Mouse (Mus musculus) hindbrain, postnatal 0 days (tissue): ENCODE results near the gene Med25. TPM values are rescaled to one million over a fixed set of nuclear protein-coding genes. Genes with fewer than 3 reads are reported as not detected.
"Not testable (repeated sequence)": the region's sequence is repeated elsewhere in the genome, so short reads cannot be mapped to it uniquely, and the experiment has no call there.

Source experiments
- ATAC-seq: fragments of 200-750 bp; cut with Nextera tagmentation; 2 replicates; pipeline ENCODE4 v1.8.0; 2017; ENCODE audit warnings: mild to moderate bottlenecking, moderate TSS enrichment, moderate library complexity
- DNase-seq: peaks from one replicate; pipeline ENCODE4 v3.0.0-alpha.2; 2015; ENCODE audit warnings: low spot score
- H3K27ac ChIP-seq: fragments of 300-500 bp; sonication (generic); 2 replicates; pipeline ENCODE4 v1.5.1; 2014; ENCODE audit warnings: mild to moderate bottlenecking
- H3K27me3 ChIP-seq: fragments of 300-500 bp; sonication (generic); 2 replicates; pipeline ENCODE4 v1.6.1; 2014; ENCODE audit warnings: low read length, mixed read lengths; ENCODE audit not compliant: insufficient read depth
- H3K36me3 ChIP-seq: fragments of 300-500 bp; sonication (generic); 2 replicates; pipeline ENCODE4 v1.6.1; 2014; ENCODE audit warnings: low read length, mixed read lengths; ENCODE audit not compliant: insufficient read depth
- H3K4me1 ChIP-seq: fragments of 300-500 bp; sonication (generic); 2 replicates; pipeline ENCODE4 v1.6.1; 2014; ENCODE audit warnings: antibody characterized with exemption, low read length, mixed read lengths; ENCODE audit not compliant: insufficient read depth
- H3K4me2 ChIP-seq: fragments of 300-500 bp; sonication (generic); 2 replicates; pipeline ENCODE4 v1.6.1; 2014; ENCODE audit warnings: low read depth, mild to moderate bottlenecking, low read length, moderate library complexity, mixed read lengths
- H3K4me3 ChIP-seq: fragments of 300-500 bp; sonication (generic); 2 replicates; pipeline ENCODE4 v1.5.1; 2014; ENCODE audit warnings: low read length
- H3K9ac ChIP-seq: fragments of 300-500 bp; sonication (generic); replicated peaks from 2 replicates; pipeline ENCODE4 v1.6.1; 2014; ENCODE audit warnings: mild to moderate bottlenecking, low read length, moderate library complexity, mixed read lengths
- H3K9me3 ChIP-seq: fragments of 300-500 bp; sonication (generic); 2 replicates; pipeline ENCODE4 v1.6.1; 2016; ENCODE audit warnings: low read length, mixed read lengths
- CTCF ChIP-seq: IDR thresholded peaks from 2 replicates; pipeline ENCODE4 v1.5.1; 2016; ENCODE audit warnings: antibody characterized with exemption, control low read depth, low read depth
- WGBS: fragments of 180-500 bp; shearing (Covaris S2); extraction: QIAGEN DNeasy Blood & Tissue Kit; methylation state at CpG from one replicate; pipeline ENCODE4 v1.1.7; 2014; 5-methylcytosine and 5-hydroxymethylcytosine counted together
- polyA plus RNA-seq: library from polyadenylated mRNA; unstranded; fragments of >200 nt; fragmentation: Nextera tagmentation; extraction: Ambion mirVana; gene quantifications from 2 replicates; pipeline ENCODE4 v1.2.1, GENCODE M21; 2015
- total RNA-seq: library from RNA; depleted of rRNA; stranded (reverse); fragments of >200 nt; gene quantifications from 2 replicates; pipeline ENCODE4 v1.2.3, GENCODE M21; 2014

Med25 gene
- total and polyA plus RNA-seq, 2 experiments from 2014 or later, result 121 to 194 TPM

DNA sequence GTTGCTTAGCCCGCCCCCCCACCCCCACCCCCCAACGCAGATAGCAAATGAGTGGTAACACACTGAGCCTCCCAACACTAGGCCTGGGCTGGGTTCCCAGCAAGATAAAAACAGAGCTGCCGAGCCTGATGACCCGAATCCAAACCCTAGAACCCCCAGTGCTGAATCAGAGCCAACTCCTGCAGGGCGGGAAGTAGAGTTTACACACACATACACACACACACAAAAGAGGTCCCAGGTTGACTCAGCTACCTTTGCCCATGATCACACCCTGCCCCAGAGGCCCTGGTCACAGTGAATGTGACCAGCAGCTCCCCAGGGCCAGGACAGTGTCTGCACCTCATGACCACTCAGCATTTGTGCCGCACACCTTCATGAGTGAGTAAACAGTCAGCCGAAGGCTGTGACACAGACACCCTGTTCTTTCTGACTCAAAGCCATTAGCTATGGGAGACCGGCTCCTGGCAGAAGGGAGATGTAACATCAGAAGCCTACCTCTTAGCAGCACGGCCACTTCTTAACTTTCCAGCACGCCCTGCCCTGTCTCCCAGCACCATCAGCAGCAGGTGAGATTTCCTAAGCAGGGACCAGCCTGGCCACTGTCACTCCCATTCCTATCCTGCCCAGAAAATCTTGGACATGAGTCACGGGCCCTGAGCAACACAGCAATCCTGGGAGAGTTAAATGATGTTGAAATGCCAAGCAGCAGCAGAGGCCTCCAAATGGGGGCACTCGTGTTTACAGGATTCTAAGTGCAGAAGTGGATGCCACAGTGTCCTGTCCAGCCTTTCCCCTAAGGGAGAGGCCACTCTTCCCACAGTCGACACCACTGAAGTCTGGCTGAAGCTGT lies 4.0 kb downstream of the Med25 start:
- Histone ChIP-seq H3K36me3 (peaks cover 14% of the 10 kb centered on the region), H3K9me3 (no peaks in the 10 kb centered on the region), H3K4me1 (peaks cover 18% of the 10 kb centered on the region), H3K4me3 (no peak overlapping the region), H3K27me3 (no peaks in the 10 kb centered on the region), H3K4me2 (no peak overlapping the region), H3K9ac (no peak overlapping the region), H3K27ac (peak overlapping the region; percentile 54; the same call in 1 of the 2 replicates)
- DNase-seq, result no peak
- no peak for ATAC-seq
- no peak for TF ChIP-seq CTCF
- WGBS, result 50% methylated on average over 13 of the region's 13 CpGs

DNA sequence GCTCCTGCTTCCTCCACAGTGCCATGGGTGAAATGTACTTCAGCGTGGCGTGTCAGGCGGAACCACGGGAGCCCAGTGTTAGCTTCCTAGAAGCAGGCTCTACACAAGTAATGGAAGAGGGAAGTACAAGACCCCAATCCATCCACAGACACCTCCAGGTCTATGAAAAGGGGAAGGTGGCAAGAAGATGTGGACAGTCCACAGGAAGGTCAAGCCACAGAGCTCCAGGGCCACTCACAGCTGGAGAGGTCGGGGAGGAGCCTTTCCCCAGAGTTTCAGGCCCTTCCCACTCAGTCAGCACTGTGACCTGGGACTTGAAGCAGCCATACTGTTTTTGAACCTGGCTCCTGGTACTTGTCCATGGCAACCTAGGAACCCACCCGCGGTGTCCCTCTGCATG lies 5.5 kb downstream of the Med25 start:
- WGBS, result 88% methylated on average over 7 of the region's 7 CpGs
- Histone ChIP-seq H3K4me2 (no peak overlapping the region), H3K36me3 (peaks cover 29% of the 10 kb centered on the region), H3K27ac (no peak overlapping the region), H3K9me3 (no peaks in the 10 kb centered on the region), H3K4me3 (no peak overlapping the region), H3K27me3 (no peaks in the 10 kb centered on the region), H3K9ac (no peak overlapping the region), H3K4me1 (peaks cover 13% of the 10 kb centered on the region)
- DNase-seq, result no peak
- no peak for ATAC-seq
- no peak for TF ChIP-seq CTCF

DNA sequence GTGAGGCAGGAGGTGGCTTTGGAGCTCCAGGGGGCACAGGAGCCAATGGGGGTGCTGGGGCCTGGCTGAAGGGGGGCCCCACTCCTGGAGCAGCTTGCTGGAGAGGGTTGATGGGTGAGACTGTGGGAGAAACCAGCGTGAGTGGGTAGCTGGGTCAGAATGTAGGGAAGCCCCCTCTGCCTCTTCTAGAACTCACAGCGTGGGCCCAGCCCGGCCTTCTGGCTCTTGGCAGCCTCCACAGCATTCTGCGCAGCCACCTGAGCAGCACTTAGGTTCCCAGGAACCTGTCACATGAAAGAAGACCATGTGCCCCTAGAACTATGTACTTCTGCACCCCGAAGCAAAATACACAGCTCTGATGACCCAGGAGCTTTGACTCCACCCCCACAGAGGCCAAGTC lies 7.9 kb downstream of the Med25 start:
- H3K4me2 ChIP-seq, result no peak overlapping the region
- ATAC-seq (no peak), DNase-seq (no peak)
- H3K9me3 ChIP-seq, result no peaks in the 10 kb centered on the region
- H3K9ac ChIP-seq, result no peak overlapping the region
- H3K36me3 ChIP-seq, result peaks cover 52% of the 10 kb centered on the region
- WGBS, result 92% methylated on average over 5 of the region's 5 CpGs
- H3K4me3 ChIP-seq, result no peak overlapping the region
- no peak overlapping the region for H3K27ac ChIP-seq
- no peak for TF ChIP-seq CTCF
- no peaks in the 10 kb centered on the region for H3K4me1 ChIP-seq
- no peaks in the 10 kb centered on the region for H3K27me3 ChIP-seq

DNA sequence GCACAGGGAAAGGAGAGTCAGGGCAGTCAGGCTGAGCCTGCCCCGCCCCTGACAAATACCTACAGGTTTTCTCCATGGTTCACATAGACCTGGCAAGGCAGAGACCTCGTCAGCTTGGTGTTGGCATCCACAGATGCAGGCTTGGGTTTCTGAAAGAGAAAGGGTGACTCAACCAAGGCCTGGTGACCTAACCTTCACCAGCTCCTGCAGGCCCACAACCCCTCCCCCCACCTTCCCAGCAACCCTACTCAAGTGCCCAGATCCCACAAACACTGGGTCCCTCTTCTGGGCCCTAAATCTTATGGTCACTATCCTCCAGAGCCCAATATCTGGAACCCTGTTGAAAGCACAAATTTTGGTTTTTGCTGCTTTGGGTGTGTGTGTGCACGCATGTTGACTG lies 9.5 kb downstream of the Med25 start:
- H3K4me3 ChIP-seq, result no peak overlapping the region
- ATAC-seq, result no peak
- H3K9ac ChIP-seq, result no peak overlapping the region
- no peak overlapping the region for H3K4me2 ChIP-seq
- no peak for DNase-seq
- no peak overlapping the region for H3K27ac ChIP-seq
- no peak for TF ChIP-seq CTCF
- WGBS, result 97% methylated on average over 3 of the region's 3 CpGs
- no peaks in the 10 kb centered on the region for H3K9me3 ChIP-seq
- H3K36me3 ChIP-seq, result peaks cover 65% of the 10 kb centered on the region
- no peaks in the 10 kb centered on the region for H3K27me3 ChIP-seq
- no peaks in the 10 kb centered on the region for H3K4me1 ChIP-seq

DNA sequence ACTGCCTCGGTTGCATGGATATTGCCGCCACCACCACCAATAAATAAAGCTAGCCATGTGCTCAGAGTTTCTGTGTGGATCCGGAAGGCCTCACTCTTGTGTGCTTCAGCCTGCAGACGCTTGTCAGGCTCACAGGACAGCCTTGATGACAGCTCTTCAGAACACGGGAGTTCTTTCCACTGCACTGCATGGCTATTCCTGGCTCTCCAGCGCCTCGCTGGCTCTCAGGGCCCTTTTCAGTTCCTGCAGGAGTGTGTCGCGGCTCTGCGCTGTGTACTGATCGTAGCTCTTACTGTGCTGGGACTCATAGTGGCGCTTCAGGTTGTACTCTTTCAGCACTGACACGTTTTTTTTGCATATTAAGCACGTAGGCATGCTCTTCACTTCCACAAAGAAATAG lies 14.7 kb downstream of the Med25 start:
- Histone ChIP-seq H3K27me3 (no peaks in the 10 kb centered on the region), H3K9ac (no peak overlapping the region), H3K36me3 (peaks cover 63% of the 10 kb centered on the region), H3K9me3 (no peaks in the 10 kb centered on the region), H3K4me3 (no peak overlapping the region), H3K27ac (no peak overlapping the region), H3K4me2 (no peak overlapping the region), H3K4me1 (no peaks in the 10 kb centered on the region)
- ATAC-seq (no peak), DNase-seq (no peak)
- no peak for TF ChIP-seq CTCF
- WGBS, result 84% methylated on average over 14 of the region's 14 CpGs

DNA sequence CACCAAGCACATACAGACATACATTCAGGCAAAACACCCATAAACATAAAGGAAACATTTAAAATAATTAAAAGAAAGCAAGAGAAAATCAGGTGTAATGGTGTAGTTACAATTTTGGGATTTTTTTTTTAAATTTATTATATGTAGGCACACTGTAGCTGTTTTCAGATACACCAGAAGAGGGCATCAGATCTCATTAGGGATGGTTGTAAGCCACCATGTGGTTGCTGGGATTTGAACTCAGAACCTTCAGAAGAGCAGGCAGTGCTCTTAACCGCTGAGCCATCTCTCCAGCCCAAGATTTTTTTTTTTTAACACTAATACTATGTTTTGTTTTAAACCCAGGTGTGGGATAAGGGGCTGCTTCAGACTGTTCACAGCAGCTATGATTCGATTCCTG lies 20.7 kb downstream of the Med25 start:
- not testable (repeated sequence) for H3K36me3 ChIP-seq, H3K27me3 ChIP-seq, H3K9me3 ChIP-seq, H3K4me2 ChIP-seq, H3K27ac ChIP-seq, ATAC-seq, DNase-seq, H3K9ac ChIP-seq, H3K4me3 ChIP-seq
- H3K4me1 ChIP-seq, result peaks cover 22% of the 10 kb centered on the region
- peak; percentile 22 for TF ChIP-seq CTCF
- 90% methylated on average over 2 of the region's 2 CpGs for WGBS

DNA sequence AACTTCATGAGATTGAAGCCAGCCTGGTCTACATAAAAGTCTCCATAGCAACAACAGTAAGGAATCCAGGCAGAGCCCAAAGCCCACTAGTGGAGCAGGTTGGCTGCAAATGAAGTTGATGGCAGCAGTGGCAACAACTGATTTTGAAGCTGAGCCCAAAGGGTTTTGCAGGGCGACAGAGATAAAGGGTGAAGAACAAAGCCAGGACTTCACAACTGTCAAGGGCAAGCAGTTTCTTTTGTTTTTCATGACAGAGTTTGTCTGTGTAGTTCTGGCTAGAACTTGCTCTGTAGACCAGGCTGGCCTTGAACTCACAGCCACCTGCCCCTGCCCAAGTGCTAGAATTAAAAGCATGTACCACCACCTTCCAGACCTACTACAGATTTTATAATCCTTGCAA lies 21.3 kb downstream of the Med25 start:
- Histone ChIP-seq H3K4me3 (no peak overlapping the region), H3K4me2 (no peak overlapping the region), H3K9me3 (no peaks in the 10 kb centered on the region), H3K27ac (no peak overlapping the region), H3K27me3 (no peaks in the 10 kb centered on the region), H3K4me1 (peaks cover 27% of the 10 kb centered on the region), H3K9ac (no peak overlapping the region), H3K36me3 (peaks cover 5% of the 10 kb centered on the region; the same call in 1 of the 2 replicates)
- ATAC-seq, result no peak
- no peak for DNase-seq
- no peak for TF ChIP-seq CTCF
- 27% methylated on average over 1 of the region's 1 CpGs for WGBS
